Mouse (Mus musculus) erythroblast, adult 5-6 weeks (primary cell): Measurements from ENCODE around the gene Polr2f. TPM values are rescaled to one million over a fixed set of nuclear protein-coding genes. Genes with fewer than 3 reads are reported as not detected.

Experiments
- ATAC-seq: replicated peaks from 2 replicates; pipeline ENCODE4 v1.8.0; 2016; ENCODE audit warnings: moderate number of reproducible peaks, mild to moderate bottlenecking, moderate TSS enrichment, inconsistent platforms; ENCODE audit not compliant: poor library complexity, low FRiP score, severe bottlenecking
- total RNA-seq, 2 experiments: library from RNA; stranded (forward) in 1 of 2; stranded (reverse) in 1 of 2; fragments of 150-400 nt in 1 of 2; fragments of 200-764, 138-1000 nt in 1 of 2; gene quantifications; 2 replicates each; pipeline versions ENCODE4 v1.2.3 to v1.2.4; 2015 to 2017; ENCODE audit warnings: low replicate concordance in 2 of 2

Gene Polr2f
- 16.1 and 20.7 TPM in 2 replicates for total RNA-seq (2015; ENCODE audit: low replicate concordance)
- 10.8 and 13.9 TPM in 2 replicates for total RNA-seq (2017; ENCODE audit: low replicate concordance)

DNA sequence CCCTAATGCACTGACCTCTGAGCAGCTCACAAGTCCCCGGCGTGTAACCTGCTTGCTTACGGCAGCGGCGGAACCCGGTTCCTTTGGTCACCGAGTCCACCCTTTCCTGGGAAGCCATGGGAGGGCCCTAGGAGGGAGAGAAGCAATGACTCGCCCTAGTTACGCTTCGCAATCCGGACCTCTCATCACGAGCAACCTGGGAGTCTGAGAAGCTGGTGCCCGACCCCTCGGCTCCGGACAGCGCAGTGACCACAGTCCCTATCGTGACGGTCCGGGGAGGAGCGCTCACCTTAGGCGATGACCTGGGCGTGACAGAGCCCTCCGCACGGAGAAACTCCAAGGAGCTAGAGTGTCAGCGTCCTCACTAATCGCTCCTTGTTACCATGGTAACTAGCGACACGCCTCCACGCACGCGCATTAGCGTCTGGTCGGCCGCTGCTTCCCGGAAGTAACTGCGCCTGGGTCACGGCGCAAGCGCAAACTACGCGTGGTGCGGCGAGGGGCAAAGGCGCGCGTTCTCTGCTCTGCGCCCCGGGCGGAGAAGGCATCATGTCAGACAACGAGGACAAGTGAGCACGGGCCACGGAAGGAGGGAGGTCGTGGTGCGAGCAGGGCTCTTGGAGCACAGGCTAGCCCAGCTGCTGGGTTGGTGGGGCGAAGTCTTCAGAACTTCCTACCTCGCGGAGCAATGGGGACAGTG lies at the start of gene Polr2f, which contains the start of gene 1700088E04Rik:
Gene Polr2f (plus strand): TSS at position 144 of the 700 bp plus-strand sequence.
Gene 1700088E04Rik (minus strand): TSS at position 388 of the 700 bp plus-strand sequence.
- ATAC-seq: peak; percentile 97

DNA sequence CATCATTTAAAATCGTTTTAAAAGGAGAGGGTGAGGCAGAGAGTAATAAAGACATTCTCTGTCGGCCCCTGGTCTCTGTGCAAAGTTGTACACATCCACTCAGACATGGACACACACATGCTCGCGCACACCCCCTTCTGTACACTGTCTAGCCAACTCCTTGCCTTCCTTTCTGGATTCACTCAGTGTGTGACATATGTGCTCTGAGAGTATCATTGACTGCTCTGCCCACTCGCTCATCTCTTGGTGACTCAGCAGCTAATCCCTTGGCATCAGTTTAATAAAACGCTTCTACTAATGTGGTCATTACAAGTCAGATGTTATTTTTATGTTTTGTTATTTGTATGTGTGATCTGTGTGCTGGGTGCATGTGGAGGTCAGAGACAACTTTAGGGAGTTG lies 48.5 kb upstream of the Polr2f start:
- ATAC-seq: no peak

DNA sequence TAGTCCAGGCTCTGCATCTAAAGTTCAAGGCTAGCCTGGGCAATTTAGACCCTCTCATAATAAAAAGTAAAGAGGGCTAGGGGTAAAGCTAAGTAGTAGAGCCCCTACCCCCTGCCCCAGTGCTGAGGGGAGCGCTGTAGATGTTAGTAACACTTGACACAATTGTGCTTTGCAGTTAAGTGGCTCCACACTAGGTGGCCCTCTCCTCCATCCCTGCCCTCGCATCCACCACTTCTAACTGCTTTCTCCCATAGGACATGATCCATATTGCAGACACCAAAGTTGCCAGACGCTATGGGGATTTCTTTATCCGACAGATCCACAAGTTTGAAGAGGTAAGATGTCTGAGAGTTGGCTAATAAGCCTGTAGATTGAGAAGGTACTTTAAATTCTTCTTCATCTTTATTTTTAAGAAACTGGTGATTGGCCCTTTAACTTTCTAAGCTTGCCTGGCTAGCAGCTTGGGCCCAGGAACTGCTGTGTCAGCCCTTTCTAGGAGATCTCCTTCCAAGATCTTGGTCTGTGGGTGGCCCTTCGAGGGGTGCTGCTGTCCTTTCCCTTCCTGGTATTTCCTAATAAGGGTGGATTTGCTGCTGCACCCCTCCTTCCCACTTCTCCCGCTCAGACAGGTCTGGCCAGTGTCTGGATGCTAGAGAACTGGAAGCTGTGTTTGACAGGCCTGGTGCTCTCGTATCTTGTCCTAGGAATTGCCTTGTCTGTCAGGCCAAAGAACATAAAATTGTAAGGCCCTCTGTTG lies 47.5 kb upstream of the Polr2f start:
- ATAC-seq: no peak

DNA sequence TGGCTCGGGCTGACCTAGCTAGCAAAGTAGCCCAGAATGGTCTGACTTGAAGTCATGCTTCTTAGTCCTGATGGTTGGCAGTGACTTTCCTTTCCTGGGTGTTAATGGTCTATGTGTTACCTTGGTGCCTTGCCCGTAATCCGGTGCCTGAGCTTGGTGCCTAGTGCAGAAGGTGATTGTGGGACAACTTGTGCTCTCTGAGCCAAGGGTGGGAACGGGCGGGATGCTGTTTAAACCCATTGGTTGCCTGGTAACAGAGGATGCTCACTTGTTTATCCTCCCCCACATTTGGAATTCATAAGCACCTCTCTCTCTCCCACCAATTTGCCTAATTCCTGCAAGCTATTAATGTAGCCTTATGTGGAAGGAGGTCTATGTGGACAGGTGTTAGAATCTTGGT lies 45.3 kb upstream of the Polr2f start:
- no peak for ATAC-seq

DNA sequence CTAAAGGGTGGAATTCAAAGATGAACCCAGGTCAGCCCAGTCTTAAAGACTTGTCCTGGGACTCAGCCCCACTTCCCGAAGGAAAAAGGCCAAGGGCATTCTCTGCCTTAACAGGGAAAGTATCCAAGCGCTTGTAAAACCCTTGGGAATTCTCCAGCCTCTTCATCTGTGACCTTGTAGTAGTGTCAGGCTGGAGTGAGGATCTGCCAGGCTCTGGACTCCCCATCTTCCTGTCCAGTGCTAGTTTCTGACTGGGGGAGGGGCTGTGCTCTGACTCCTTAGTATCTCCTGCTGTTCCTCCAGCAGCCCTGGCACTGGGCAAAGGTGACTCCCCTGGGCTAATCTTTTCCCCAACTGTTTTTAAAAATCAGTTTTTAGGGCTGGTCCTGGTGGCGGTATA lies 44.3 kb upstream of the Polr2f start:
- no peak for ATAC-seq

DNA sequence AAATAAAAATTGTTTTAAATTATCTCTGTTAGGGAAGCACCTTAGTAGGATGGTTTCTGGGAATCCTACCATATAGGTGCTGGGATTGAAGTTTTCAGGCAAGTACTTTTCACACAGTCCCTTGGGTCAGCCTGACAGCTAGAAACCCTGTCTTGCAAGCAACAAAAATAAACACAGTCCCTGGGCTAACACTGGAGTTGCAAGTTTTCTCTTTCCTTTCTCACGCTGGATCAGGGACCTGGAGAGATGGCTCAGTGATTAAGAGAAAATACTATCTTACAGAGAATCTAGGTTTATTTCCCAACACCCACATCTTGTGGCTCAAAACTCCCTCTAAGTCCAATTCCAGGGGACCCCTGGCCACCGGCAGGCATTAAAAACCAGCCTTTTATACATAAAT lies 43.7 kb upstream of the Polr2f start:
- ATAC-seq: no peak

DNA sequence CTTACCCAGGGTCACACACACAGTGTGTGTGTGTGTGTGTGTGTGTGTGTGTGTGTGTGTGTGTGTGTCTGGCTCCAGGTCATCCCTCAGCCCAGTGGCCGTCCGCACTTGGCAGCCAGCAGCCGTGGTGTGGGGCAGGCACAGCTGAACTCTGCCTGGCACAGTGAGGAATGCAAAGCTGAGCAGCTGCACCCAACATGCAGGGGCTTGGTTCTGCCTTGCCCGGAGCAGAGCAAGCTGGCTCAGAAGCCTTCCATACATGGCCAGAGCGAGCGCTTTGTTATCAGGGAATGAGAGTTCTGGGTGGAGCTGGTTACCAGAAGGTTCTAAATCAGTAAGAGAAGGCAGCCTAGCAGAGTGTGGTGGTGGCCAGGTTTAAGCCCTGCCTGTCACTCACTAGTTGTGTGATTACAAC lies 43.2 kb upstream of the Polr2f start:
- ATAC-seq: no peak

DNA sequence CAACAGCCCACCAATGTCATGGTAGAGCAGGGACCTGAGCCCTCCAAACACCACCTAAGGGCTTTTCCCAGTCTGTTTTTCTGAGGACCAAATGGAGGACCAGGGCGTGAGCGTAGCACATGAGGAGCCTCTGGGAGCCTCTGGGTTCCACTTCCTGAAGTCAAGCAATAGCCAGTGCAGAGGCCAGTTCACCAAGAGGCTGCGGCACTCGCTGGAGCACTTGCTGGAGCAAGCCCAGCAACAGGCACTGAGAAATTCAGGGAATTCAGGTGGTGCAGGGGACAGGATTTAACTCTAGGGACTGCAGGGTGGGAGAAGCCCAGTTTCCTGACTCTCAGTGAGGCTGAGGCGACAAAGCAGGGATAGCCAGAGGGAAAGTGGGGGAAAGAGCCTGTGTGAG lies 42.6 kb upstream of the Polr2f start:
- ATAC-seq: no peak

DNA sequence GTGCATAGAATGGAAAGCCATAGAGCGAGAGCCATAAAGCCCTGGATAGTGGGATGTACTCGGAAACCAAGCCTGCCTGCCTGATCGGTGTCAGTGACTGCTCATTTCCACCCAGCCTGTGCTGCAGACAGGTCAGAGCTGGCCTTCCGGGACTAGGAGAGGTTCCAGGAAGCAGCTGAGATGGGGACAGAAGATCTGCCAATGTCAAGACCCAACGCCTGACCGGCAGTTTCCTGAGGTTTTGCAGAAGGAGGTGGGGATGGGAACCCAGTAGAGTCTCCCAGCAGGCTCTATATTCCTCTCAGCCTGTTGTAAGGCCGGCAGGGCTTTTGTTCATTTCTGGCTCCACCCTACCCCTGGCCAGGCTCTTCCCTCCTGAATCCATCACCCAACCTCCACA lies 41.9 kb upstream of the Polr2f start:
- ATAC-seq: no peak

DNA sequence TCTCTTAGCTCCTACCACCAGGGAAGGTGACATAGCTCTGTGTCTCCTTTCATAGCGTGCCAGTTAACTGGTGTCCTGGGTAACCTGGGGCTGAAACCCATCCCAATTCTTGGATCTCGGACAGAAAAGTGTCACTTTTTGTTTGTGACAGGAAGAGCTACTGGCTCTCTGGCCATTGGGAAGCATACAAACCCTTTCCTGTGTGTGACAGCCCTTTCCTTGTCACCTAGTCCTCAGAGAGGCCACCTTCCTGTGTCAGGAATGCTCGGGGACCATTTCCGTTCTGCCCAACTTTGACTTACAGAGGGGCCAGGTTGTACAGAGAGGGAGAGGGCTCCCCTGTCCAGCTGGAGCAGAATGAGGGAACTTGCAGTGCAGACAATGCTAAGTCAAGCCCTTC lies 41.4 kb upstream of the Polr2f start:
- no peak for ATAC-seq

DNA sequence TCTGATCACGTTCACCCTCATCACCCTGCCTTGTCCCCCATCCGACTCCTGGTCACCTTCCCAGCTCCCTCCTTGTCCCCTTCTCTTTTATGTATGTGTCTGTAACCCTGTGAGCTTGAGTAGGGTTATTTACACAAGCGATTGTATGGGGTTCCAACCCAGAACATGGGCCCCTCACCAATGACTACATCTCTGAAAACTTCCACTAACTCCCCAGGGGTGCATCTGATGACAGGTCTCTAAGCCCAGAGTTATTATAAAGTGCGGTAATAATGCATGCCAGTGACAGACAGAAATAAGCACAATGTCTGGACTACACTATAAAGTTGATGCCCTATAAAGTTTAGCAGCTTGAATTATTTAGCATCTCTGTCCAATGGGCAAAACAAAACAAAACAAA lies 40.4 kb upstream of the Polr2f start:
- no peak for ATAC-seq

DNA sequence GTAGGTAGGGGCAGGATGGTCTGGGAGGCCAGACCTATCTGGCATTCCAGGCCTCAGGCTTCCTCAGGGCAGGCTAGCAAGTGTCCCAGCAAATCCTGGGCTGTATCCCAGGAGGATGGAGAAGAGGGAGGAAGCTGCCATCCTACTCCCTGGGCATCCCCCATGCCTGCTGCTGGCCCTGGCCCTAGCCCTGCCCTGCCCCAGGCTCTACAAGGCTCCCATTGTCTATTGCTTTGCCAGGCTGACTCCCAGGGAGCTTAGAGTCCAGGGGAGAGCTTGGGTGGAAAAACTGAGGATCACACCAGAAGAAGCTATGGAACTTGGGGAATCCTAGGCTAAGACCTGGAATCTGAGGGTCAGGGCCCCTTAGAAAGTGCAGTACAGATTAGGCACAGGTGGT lies 39.3 kb upstream of the Polr2f start:
- no peak for ATAC-seq

DNA sequence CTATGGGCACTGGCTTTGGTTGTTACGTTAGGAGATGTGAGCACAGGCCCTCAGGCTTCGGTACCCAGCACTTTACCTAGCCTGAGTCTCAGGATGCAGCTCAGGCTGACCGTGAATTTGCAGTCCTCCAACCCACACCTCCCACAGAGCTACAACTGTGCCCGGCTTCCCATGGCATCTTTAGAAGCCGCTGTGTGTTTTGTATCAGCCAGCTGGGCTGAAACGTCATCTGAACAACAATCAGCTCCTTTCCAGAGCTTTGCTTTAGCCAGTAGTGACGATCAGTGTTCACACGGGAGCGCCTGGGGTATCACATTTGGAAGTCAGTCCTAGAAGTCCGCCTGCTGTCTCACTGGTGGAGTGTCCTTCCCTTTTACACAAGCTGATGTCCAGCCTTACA lies 37.5 kb upstream of the Polr2f start:
- no peak for ATAC-seq

DNA sequence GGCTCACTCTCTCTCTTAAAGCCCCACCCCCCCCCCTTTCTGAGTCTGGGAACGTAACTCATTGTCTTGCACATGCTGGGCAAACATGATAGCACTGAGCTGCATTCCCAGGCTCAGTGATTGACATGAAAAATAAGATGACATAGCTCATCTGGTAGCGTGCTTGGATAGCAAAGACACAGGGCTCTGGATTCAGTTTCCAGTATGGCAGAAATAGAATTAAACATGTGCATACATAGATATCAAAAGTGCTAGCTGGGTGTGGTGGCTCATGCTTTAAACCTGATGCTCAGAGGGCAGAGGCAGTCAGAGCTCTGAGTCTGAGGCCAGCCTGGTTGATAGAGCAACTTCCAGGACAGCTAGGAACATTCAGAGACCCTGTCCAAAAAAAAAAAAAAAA lies 35.0 kb upstream of the Polr2f start:
- 0 out of 2 replicates have a peak, but pooled peaks have one; percentile 33 for ATAC-seq

DNA sequence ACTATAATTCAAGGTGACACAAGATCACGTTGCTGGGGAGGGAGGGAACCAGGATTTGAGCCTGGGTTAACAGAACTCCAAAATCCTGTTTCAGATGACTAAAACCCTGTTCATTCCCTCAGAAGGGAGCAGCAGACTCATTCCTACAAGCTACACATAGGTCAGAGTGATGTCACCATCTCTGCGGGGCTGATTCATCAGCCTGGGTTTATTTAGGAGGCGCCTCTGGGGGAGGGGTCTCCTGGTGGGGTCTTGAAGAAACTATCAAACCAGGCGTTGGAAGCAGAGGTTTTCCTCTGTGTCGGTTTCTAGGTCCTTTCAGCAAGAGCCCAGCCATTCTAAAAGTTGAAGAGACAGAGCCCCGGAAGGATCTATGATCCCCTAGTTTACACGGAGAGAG lies 32.8 kb upstream of the Polr2f start:
- ATAC-seq: no peak

DNA sequence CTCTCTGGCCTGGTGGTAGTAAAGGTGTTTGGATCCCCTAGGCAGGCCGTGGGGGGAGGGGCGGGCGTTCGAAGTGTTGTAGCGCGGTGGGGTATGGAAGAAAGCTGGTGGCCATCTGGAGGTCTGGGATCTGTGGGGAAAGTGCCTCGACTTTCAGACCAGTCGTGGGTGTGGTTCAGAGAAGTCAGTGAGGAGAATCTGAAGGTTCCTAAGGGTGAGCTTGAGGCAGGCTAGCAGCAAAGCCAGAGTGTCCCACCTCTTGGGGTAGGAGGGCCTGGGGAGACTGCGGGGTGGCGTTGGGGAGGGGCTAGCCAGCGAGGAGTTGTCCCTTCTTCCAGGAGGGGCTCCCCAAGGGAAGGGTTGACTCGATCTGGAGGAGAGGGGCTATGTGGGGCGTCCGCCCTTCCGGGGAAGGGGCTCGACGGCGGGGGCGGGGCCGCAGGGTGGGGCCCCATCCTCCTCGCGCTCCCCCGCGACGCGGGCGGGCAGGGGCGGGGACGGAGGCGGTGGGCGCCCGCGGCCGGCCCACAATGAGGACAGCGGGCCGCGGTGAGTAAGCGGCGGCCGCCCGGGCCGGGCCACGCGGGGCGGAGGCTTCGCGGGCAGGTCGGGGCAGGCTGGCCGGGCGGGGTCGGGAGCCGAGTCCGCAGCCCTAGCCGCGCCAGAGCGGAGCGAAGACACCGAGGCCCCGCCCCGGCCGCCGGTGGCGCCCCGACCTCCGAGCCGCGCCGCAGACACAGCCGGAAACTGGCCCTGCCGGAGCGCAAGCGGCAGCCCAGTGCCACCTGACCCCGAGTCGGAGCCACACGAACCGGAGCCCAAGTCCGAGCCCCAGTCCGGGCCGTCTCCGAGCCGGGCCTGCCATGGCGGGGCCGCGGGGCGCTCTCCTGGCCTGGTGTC lies 32.1 kb upstream of the Polr2f start, which contains the start of gene Micall1:
Gene Micall1 (plus strand): TSS at position 478 of the 900 bp plus-strand sequence.
- ATAC-seq: no peak

DNA sequence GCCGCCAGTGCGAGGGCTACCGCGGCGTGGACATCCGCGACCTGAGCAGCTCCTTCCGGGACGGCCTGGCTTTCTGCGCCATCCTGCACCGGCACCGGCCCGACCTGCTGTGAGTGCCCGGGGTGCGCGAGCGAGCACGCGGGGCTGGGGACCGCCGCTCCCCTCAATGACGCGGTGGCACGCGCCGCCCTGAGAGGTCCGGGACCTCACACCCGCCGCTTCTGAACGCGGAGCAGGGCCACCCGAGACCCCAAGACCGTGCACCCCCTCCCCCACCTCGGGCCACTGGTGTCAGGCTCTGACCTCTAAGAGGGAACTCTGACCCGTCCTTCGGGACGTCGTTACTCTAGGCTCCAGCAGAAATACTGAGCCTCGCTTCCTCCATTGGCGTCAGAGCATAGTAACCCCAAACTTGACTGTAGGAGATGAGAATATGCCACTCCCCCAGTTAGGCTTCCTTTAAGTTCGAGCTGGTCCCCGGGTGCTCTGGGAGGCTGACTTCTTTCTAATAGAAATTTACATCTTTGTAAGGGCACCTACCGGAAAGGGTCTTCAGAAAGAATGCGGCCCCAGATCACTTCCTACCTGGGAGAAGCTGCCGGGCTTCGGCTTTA lies 31.4 kb upstream of the Polr2f start:
- ATAC-seq: no peak

DNA sequence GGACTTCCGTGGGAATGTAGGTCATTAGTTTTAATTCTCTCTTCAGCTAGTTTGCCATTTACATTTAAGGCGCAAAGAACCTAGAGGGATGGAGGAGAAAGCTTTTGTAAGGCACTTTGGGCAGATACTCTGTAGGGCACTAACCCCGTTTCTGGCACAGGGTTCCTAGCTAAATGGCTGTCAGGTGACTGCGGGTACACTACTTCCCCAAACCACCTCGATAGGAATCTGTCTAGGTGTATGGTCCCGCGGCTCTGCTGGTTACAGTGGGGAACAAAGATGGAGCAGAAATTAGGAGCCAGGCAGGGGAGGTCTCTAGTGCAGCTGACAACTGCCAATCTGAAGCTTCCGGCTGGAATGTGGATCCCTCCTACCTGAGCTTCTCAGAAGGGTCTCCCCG lies 30.8 kb upstream of the Polr2f start:
- ATAC-seq: no peak

DNA sequence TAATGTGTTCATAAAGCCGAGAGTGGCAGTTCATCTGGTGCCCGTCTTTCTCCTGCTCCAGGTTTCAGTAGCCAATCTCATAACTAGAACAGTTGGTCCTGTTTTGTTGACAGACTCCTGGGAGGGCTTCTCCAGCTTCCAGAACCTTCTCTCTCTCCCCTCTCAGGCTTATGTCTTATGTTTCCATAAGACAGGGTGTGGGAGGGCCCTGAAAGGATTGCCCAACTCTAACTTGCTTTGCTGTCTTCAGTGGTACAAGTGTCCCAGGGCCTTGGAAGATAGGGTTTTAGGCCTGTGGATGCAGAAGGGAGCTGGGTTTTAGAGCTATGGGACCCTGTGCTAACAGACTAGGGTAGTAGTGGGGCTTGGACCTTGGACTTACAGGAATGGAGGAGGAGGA lies 30.3 kb upstream of the Polr2f start:
- no peak for ATAC-seq

DNA sequence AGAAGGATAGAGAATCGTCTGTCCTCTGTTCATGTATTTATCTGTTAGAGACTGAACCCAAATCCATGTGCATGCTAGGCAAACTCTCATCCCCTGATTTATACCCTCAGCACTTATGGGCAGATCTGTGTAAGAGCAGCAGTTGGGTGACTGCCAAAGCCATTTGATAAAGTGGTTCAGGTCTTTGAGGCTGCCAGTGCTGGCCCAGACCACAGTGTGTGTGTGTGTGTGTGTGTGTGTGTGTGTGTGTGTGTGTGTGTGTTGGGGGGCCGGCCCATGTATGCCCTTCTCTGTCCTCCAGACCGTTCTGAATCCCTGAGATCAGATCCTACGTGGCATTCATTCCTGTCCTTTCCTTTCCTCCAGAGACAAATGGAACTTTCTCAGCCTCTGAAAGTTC lies 29.0 kb upstream of the Polr2f start:
- no peak for ATAC-seq
